Mouse (Mus musculus): ENCODE data around the gene Cd180. TPM values are rescaled to one million over a fixed set of nuclear protein-coding genes. Genes with fewer than 3 reads are reported as not detected.

Cd180 gene
- polyA plus RNA-seq, 1 experiment from 2014 or later, result 0.88 TPM

DNA sequence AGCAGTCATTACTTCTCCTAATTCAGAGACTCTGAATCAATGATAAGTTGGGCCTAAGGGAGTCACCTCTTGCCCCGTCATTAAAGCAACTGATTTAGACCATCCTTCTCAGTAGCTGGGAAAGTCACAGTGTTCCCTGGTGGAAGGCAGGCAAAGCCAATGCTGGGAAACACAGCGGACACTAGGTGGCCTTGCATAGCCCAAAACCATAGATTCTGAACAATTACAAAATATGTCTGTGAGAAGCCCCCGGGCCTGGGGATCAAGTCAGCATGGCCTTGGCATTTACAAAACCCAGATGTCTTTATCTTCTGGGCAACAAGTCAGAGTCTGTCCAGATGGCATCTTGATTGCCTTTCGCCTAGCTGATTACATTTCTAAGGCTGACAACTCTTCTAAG is 8.5 kb upstream of the Cd180 start:
- WGBS, result 61% methylated on average over 4 of the region's 4 CpGs
- no peak overlapping the region for H3K9ac ChIP-seq (ENCODE audit: low read length)
- ATAC-seq (ENCODE audit: insufficient number of reproducible peaks, insufficient read depth, low FRiP score, low read depth), result no peak
- no peaks in the 10 kb centered on the region for H3K4me1 ChIP-seq (ENCODE audit: control insufficient read depth in 2 of 2, insufficient read depth in 2 of 2, low read length in 2 of 2)
- no peak overlapping the region for H3K27ac ChIP-seq (replicated peaks in 1 of 2; ENCODE audit: control insufficient read depth in 1 of 2, insufficient read depth in 1 of 2, low read depth in 2 of 2, low read length in 2 of 2)
- H3K4me2 ChIP-seq (ENCODE audit: low read length), result no peak overlapping the region
- no peak overlapping the region for H3K4me3 ChIP-seq (ENCODE audit: control insufficient read depth in 1 of 2, insufficient read depth in 1 of 2, low read depth in 1 of 2, low read length in 2 of 2)
- H3K36me3 ChIP-seq (ENCODE audit: control insufficient read depth, insufficient read depth, low read length), result no peaks in the 10 kb centered on the region
- H3K27me3 ChIP-seq (ENCODE audit: control insufficient read depth, insufficient read depth, low read length), result no peaks in the 10 kb centered on the region
- no peaks in the 10 kb centered on the region for H3K9me3 ChIP-seq (ENCODE audit: control insufficient read depth, low read length)

DNA sequence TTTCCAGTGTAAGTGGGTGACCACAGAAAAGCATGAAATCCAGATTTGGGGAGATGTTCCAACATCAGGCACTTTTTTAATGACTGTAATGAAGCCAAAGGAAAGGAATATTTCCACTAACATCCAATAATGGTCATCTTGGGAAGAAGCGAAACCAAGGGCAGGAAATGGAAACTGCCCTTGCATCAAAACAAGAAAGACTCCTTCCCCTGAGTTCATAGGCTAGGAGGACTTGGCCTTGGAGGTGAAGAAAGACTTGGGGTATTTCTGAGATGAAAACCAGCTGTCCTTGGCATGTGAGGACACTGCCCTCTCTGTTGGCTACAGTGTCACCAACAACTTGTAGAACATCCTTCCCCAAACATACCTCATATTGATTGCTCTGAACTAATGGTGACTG is 5.2 kb upstream of the Cd180 start:
- peaks cover 3 to 6% of the 10 kb centered on the region in 2 experiments for H3K4me1 ChIP-seq (ENCODE audit: control insufficient read depth in 2 of 2, insufficient read depth in 2 of 2, low read length in 2 of 2)
- H3K36me3 ChIP-seq (ENCODE audit: control insufficient read depth, insufficient read depth, low read length), result no peaks in the 10 kb centered on the region
- H3K27me3 ChIP-seq (ENCODE audit: control insufficient read depth, insufficient read depth, low read length), result no peaks in the 10 kb centered on the region
- no peak for ATAC-seq (ENCODE audit: insufficient number of reproducible peaks, insufficient read depth, low FRiP score, low read depth)
- no peak overlapping the region for H3K4me2 ChIP-seq (ENCODE audit: low read length)
- H3K4me3 ChIP-seq (ENCODE audit: control insufficient read depth in 1 of 2, insufficient read depth in 1 of 2, low read depth in 1 of 2, low read length in 2 of 2), result no peak overlapping the region
- H3K9ac ChIP-seq (ENCODE audit: low read length), result no peak overlapping the region
- 84% methylated on average over 1 of the region's 1 CpGs for WGBS
- H3K27ac ChIP-seq (replicated peaks in 1 of 2; ENCODE audit: control insufficient read depth in 1 of 2, insufficient read depth in 1 of 2, low read depth in 2 of 2, low read length in 2 of 2), result no peak overlapping the region
- H3K9me3 ChIP-seq (ENCODE audit: control insufficient read depth, low read length), result no peaks in the 10 kb centered on the region

DNA sequence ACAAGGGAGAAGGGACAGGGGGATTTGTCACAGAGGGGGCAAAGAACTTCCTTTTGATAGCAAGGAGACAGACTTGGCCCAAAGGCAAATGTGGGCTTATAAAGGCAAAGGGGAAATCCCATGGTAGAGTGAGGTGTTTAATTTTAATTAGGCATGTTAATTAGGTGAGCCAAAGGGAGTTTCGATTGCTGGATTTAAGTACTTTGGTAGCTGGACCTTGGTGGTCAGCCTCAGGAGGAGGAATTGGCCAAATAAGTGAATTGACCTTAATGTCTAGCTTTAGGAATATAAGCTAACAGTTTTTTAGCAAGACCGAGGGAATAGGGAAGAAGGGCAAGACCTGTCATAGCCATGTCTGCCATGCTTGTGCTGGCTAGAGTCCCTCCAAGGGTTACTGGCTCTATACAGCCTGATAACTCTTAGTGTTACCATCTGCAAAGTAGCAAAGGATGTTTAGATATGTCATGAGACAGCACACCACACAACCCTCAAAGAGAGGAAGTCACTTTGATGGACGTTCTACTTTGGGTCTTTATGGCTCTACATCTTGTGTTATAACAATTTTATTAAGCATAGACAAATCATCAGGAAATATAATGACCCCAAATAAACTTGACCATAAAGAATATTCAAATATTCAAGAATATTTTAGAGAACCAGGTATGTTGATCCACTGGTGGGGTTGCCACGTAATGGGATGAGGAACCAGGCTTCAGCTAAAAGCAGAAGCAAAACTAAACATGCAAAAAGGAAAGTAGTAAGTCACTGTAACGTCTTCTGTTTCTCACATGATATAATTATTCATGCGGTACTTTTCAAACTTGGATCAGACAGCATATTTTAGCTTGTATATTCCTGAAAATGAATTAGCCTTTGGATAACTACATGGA is 3.9 kb upstream of the Cd180 start:
- Histone ChIP-seq H3K9ac (ENCODE audit: low read length) (no peak overlapping the region), H3K36me3 (ENCODE audit: control insufficient read depth, insufficient read depth, low read length) (no peaks in the 10 kb centered on the region), H3K4me2 (ENCODE audit: low read length) (no peak overlapping the region), H3K4me1 (ENCODE audit: control insufficient read depth in 2 of 2, insufficient read depth in 2 of 2, low read length in 2 of 2) (peaks cover 6 to 13% of the 10 kb centered on the region in 2 experiments), H3K27ac (replicated peaks in 1 of 2; ENCODE audit: control insufficient read depth in 1 of 2, insufficient read depth in 1 of 2, low read depth in 2 of 2, low read length in 2 of 2) (no peak overlapping the region), H3K9me3 (ENCODE audit: control insufficient read depth, low read length) (no peaks in the 10 kb centered on the region), H3K4me3 (ENCODE audit: control insufficient read depth in 1 of 2, insufficient read depth in 1 of 2, low read depth in 1 of 2, low read length in 2 of 2) (no peak overlapping the region), H3K27me3 (ENCODE audit: control insufficient read depth, insufficient read depth, low read length) (no peaks in the 10 kb centered on the region)
- no peak for ATAC-seq (ENCODE audit: insufficient number of reproducible peaks, insufficient read depth, low FRiP score, low read depth)
- 80% methylated on average over 6 of the region's 6 CpGs for WGBS

DNA sequence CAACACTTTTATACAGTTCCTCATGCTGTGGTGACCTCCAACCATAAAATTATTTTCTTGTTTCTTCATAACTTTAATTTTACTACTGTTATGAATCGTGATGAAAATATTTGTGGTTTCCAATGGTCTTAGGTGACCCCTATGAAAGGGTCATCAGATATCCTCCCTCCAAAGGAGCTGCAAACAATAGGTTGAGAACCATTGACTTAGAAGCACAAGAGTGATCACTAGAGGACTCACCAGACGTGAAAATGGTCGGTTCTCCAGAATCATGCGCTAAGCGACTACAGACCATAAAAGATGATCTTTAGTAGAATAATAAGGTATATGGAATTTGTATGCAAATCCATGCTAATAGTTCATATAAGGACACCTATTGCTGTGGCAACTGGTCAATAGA is 3.2 kb upstream of the Cd180 start:
- no peaks in the 10 kb centered on the region for H3K9me3 ChIP-seq (ENCODE audit: control insufficient read depth, low read length)
- no peak overlapping the region for H3K4me3 ChIP-seq (ENCODE audit: control insufficient read depth in 1 of 2, insufficient read depth in 1 of 2, low read depth in 1 of 2, low read length in 2 of 2)
- no peaks in the 10 kb centered on the region for H3K36me3 ChIP-seq (ENCODE audit: control insufficient read depth, insufficient read depth, low read length)
- no peak overlapping the region for H3K27ac ChIP-seq (replicated peaks in 1 of 2; ENCODE audit: control insufficient read depth in 1 of 2, insufficient read depth in 1 of 2, low read depth in 2 of 2, low read length in 2 of 2)
- no peak overlapping the region for H3K9ac ChIP-seq (ENCODE audit: low read length)
- H3K4me1 ChIP-seq (ENCODE audit: control insufficient read depth in 2 of 2, insufficient read depth in 2 of 2, low read length in 2 of 2), result peaks cover 6 to 13% of the 10 kb centered on the region in 2 experiments
- ATAC-seq (ENCODE audit: insufficient number of reproducible peaks, insufficient read depth, low FRiP score, low read depth), result no peak
- no peak overlapping the region for H3K4me2 ChIP-seq (ENCODE audit: low read length)
- 84% methylated on average over 5 of the region's 5 CpGs for WGBS
- no peaks in the 10 kb centered on the region for H3K27me3 ChIP-seq (ENCODE audit: control insufficient read depth, insufficient read depth, low read length)

DNA sequence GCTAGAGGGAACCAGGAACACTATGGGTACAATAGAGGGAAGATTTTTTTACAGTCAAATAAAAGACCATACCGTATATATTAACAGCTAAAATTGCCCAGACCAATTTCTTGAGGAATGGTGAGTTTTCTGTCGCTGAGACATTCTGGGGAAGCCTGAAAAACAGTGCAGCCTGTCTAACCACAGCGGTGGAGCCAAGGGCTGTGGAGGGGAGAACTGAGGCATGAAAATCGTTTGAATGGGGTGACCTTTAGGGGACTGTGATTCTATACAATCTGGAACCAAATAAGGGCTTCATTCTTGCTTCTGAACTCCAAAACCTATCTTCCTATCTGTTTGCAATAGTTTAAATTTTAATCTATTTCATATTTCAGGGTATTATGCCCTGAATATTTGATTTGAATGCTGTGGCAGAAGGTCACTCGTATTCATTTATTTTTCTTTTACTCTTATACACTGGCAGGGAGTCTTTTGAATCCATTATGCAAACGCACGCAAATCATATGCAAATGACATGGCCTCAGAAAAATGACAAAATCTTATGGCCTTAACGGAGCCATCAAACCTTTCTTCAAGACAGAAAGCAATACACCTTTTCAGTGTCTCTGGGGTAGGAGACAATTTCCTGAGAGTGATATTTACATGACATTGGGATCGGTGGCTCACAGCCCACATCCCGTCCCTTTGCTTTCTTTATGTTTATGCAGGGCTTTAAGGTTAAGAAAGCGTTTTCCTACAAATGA is 1.8 kb upstream of the Cd180 start:
- Histone ChIP-seq H3K4me2 (ENCODE audit: low read length) (no peak overlapping the region), H3K4me1 (ENCODE audit: control insufficient read depth in 2 of 2, insufficient read depth in 2 of 2, low read length in 2 of 2) (peaks cover 6 to 13% of the 10 kb centered on the region in 2 experiments), H3K4me3 (ENCODE audit: control insufficient read depth in 1 of 2, insufficient read depth in 1 of 2, low read depth in 1 of 2, low read length in 2 of 2) (no peak overlapping the region), H3K9me3 (ENCODE audit: control insufficient read depth, low read length) (no peaks in the 10 kb centered on the region), H3K36me3 (ENCODE audit: control insufficient read depth, insufficient read depth, low read length) (no peaks in the 10 kb centered on the region), H3K27me3 (ENCODE audit: control insufficient read depth, insufficient read depth, low read length) (no peaks in the 10 kb centered on the region), H3K9ac (ENCODE audit: low read length) (no peak overlapping the region), H3K27ac (replicated peaks in 1 of 2; ENCODE audit: control insufficient read depth in 1 of 2, insufficient read depth in 1 of 2, low read depth in 2 of 2, low read length in 2 of 2) (no peak overlapping the region)
- WGBS, result 73% methylated on average over 11 of the region's 11 CpGs
- no peak for ATAC-seq (ENCODE audit: insufficient number of reproducible peaks, insufficient read depth, low FRiP score, low read depth)

DNA sequence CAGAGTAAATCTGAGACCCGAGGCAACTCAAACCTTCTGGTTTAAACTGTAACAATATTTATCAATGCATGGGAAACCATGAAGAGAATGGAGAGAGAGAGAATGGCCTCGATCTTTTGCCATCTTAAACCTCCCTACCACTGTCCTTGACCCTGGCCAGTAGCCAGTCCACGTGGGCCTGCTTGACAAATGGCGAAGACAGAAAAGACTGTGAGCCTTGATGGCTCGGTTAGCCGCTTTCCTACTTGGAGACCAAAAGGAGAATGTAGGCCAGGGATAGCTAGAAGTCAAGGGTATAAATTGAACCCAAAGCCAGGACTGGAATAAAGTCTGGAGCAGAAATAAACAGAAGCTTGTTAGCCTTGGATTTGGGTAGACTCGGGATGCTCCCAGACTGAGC is 796 bp downstream of the Cd180 start:
- no peaks in the 10 kb centered on the region for H3K27me3 ChIP-seq (ENCODE audit: control insufficient read depth, insufficient read depth, low read length)
- H3K36me3 ChIP-seq (ENCODE audit: control insufficient read depth, insufficient read depth, low read length), result no peaks in the 10 kb centered on the region
- no peak overlapping the region for H3K27ac ChIP-seq (replicated peaks in 1 of 2; ENCODE audit: control insufficient read depth in 1 of 2, insufficient read depth in 1 of 2, low read depth in 2 of 2, low read length in 2 of 2)
- H3K9me3 ChIP-seq (ENCODE audit: control insufficient read depth, low read length), result no peaks in the 10 kb centered on the region
- H3K4me3 ChIP-seq (ENCODE audit: control insufficient read depth in 1 of 2, insufficient read depth in 1 of 2, low read depth in 1 of 2, low read length in 2 of 2), result no peak overlapping the region
- no peak overlapping the region for H3K9ac ChIP-seq (ENCODE audit: low read length)
- no peak for ATAC-seq (ENCODE audit: insufficient number of reproducible peaks, insufficient read depth, low FRiP score, low read depth)
- peaks cover 14 to 23% of the 10 kb centered on the region in 2 experiments for H3K4me1 ChIP-seq (ENCODE audit: control insufficient read depth in 2 of 2, insufficient read depth in 2 of 2, low read length in 2 of 2)
- no peak overlapping the region for H3K4me2 ChIP-seq (ENCODE audit: low read length)
- WGBS, result 88% methylated on average over 7 of the region's 7 CpGs

DNA sequence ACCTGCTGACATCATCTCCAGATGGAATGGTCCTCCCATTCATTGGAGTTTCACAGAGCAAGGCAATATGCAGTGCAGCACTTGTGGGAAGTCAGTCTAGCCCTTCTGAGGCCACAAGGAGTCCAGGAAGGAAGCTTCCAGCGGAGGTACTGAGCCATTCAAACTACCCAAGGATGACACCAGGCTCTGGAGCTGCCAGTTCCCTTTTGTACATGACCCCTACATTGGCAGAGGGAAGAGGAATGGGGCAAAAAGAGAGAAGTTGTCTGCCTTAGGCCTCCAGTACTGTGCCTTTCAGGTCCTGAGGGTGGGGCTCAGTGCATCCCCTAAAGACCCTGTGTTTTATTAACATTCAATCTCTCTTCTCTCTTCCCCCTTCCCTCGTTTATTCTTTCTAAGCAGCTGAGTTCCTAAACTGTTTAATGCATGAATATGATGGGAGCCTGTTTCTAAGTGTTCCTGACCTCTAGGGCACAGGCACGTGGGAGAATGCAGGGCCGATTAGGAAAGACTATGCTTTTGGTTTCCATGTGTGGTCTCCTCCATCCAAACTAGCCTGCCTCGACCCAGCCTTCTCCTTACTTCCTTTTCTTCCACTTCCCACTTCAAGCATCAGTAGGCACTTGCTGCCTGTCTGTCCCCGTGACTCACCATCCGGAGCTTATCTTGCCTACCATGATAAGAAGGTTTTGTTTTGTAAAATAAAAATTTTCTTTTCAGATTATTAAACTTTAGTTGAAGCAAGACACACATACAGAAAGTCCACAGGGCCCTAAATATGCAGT is 2.0 kb downstream of the Cd180 start:
- H3K9me3 ChIP-seq (ENCODE audit: control insufficient read depth, low read length), result no peaks in the 10 kb centered on the region
- H3K4me2 ChIP-seq (ENCODE audit: low read length), result no peak overlapping the region
- no peak for ATAC-seq (ENCODE audit: insufficient number of reproducible peaks, insufficient read depth, low FRiP score, low read depth)
- WGBS, result 57% methylated on average over 7 of the region's 7 CpGs
- no peaks in the 10 kb centered on the region for H3K27me3 ChIP-seq (ENCODE audit: control insufficient read depth, insufficient read depth, low read length)
- H3K36me3 ChIP-seq (ENCODE audit: control insufficient read depth, insufficient read depth, low read length), result no peaks in the 10 kb centered on the region
- H3K9ac ChIP-seq (ENCODE audit: low read length), result no peak overlapping the region
- H3K4me3 ChIP-seq (ENCODE audit: control insufficient read depth in 1 of 2, insufficient read depth in 1 of 2, low read depth in 1 of 2, low read length in 2 of 2), result no peak overlapping the region
- no peak overlapping the region for H3K27ac ChIP-seq (replicated peaks in 1 of 2; ENCODE audit: control insufficient read depth in 1 of 2, insufficient read depth in 1 of 2, low read depth in 2 of 2, low read length in 2 of 2)
- H3K4me1 ChIP-seq (ENCODE audit: control insufficient read depth in 2 of 2, insufficient read depth in 2 of 2, low read length in 2 of 2), result peaks cover 15 to 23% of the 10 kb centered on the region in 2 experiments
